Mouse (Mus musculus) left cerebral cortex, postnatal 14 days (tissue): Measurements from ENCODE around the gene Aldh16a1. TPM values are rescaled to one million over a fixed set of nuclear protein-coding genes. Genes with fewer than 3 reads are reported as not detected.
"Not testable (repeated sequence)": the region's sequence is repeated elsewhere in the genome, so short reads cannot be mapped to it uniquely, and the experiment has no call there.

ENCODE experiments used
- DNase-seq, 2 experiments: peaks; one replicate each; pipeline ENCODE4 v3.0.0; 2021 to 2022; ENCODE audit warnings: low spot score in 2 of 2, mixed read lengths in 1 of 2
- intact Hi-C: fragments of 180-260 bp; cut with DNase I; formaldehyde crosslinking; loops from one replicate; pipeline ENCODE4 v1.15.1; 2025
- microRNA-seq, 2 experiments: library from miRNA; unstranded; fragments of <30 nt; microRNA quantifications; one replicate each; pipeline ENCODE4 v1.2.0; 2022
- total RNA-seq, 2 experiments: library from RNA; stranded (reverse); gene quantifications; 2 replicates each; pipeline ENCODE4 v1.2.3; 2021

Aldh16a1 gene
- total RNA-seq, 2 experiments from 2014 or later: 10.7 to 13.5 TPM

DNA sequence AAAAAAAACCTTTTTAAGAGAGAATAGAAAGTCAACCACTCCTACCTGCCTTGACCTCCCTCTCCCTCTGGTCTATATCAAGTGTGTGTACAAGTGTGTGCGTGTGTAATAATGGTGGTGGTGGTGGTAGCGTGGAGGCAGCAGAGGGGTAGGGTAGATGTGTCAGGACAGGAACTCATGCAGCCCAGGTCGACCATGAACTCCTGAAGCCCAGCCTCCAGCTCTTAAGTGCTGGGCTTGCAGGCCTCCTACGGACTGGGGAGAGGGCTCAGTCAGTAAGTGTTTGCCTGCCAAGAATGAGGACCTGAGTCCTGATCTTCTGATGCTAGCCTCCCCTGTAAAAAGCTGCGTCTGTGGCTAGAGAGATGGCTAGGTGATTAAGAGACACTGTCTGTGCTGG, 49.4 kb downstream of the Aldh16a1 start:
- intact Hi-C loops: loop anchor here (5.0 kb wide), 1 partner anchor 33 kb away; no protein-coding TSS in a partner anchor

GRCm38 (mm10) chr7:45103652-45104180, 50.7 kb downstream of the Aldh16a1 start, which contains the start of gene Fcgrt:
TSS of gene Fcgrt (minus strand) at chr7:45103851.
- DNase-seq: peak; percentile 57 to 77
- intact Hi-C loops: no loop called here

More for the DNA sequence above, 49.4 kb downstream of the Aldh16a1 start:
- DNase-seq: no peak

- intact Hi-C loops: no loop called here
- DNase-seq: no peak
Observed at GRCm38 (mm10) chr7:45102940-45103585, 51.3 kb downstream of the Aldh16a1 start.

- DNase-seq: no peak
Observed at GRCm38 (mm10) chr7:45102441-45102840, 51.9 kb downstream of the Aldh16a1 start.

GRCm38 (mm10) chr7:45100046-45100445, 54.3 kb downstream of the Aldh16a1 start:
- intact Hi-C loops: no loop called here

More at GRCm38 (mm10) chr7:45102441-45102840, 51.9 kb downstream of the Aldh16a1 start:
- intact Hi-C loops: no loop called here

GRCm38 (mm10) chr7:45098541-45099240, 55.7 kb downstream of the Aldh16a1 start:
- intact Hi-C loops: no loop called here
- DNase-seq: no peak

More at GRCm38 (mm10) chr7:45100046-45100445, 54.3 kb downstream of the Aldh16a1 start:
- DNase-seq: no peak

DNA sequence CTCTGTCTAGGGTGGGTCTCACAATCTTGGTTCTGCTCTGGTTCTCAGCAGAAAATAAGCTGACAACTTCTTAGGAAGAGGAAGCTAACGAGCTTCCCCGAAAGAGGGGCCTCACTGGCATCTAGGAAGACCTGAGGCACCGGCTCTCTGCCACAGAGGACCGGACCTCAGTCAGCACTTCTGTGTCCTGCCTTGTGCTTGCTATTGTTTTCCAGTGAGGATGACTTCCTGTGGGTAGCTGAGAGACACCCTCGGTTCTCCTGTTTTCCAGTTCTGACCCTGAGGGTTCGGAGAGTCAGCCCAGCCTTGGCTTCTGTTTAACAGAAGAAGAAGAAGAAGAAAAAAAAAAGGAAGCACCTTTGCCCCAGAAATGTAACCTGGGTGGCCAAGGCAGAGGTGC, 56.9 kb downstream of the Aldh16a1 start:
- intact Hi-C loops: no loop called here
- no peak for DNase-seq

- intact Hi-C loops, DNase-seq: not testable (repeated sequence)
Observed at GRCm38 (mm10) chr7:45095965-45096364, 58.4 kb downstream of the Aldh16a1 start.

GRCm38 (mm10) chr7:45095367-45095766, 59.0 kb downstream of the Aldh16a1 start:
- DNase-seq: no peak
- intact Hi-C loops: no loop called here

GRCm38 (mm10) chr7:45094121-45094520, 60.3 kb downstream of the Aldh16a1 start:
- intact Hi-C loops: no loop called here
- DNase-seq: no peak

DNA sequence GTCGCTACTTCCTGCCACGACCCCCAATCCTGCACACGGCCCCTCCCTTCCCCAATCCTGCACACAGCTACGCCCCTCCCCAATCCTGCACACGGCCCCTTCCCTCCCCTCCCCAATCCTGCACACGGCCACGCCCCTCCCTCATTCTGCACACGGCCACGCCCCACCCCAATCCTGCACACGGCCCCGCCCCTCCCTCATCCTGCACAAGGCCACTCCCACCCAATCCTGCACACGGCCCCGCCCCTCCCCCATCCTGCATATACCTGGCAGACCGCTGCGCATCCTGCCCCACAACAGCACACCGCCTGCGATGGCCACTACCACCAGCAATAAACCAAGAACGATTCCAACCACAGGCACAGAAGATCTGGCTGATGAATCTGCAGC, 60.9 kb downstream of the Aldh16a1 start:
- no peak for DNase-seq
- intact Hi-C loops: no loop called here

DNA sequence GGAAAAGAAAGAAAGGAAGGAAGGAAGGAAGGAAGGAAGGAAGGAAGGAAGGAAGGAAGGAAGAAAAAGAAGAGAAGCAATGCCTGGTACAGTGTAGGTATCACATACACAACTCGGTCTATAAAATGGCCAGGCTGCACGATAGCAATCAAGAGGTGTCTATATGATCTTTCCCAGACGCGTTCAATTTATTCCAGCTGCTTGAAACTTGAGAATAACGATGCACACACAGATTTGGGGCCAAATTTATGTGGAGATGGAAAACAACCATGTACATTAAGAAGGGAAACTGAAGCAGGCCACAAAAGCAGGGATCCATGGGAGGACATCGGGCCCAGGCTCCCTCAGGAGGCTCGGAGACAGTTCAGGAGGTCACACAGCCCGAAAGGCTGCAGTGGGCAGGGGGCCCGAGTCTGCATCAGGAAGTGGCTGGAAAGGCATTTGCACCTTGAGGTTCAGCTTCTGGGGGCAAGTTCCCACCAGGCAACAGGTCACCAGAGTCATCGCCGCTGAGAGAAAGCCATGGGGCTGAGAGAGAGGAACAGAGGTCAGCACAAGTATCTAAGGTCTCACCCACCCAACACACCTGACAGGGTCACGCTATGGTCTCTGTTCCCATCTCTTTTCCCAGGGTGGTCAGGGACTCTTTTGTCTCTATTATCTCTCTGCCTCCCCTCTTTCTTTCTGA, 61.4 kb downstream of the Aldh16a1 start:
- DNase-seq: no peak
- intact Hi-C loops: no loop called here

DNA sequence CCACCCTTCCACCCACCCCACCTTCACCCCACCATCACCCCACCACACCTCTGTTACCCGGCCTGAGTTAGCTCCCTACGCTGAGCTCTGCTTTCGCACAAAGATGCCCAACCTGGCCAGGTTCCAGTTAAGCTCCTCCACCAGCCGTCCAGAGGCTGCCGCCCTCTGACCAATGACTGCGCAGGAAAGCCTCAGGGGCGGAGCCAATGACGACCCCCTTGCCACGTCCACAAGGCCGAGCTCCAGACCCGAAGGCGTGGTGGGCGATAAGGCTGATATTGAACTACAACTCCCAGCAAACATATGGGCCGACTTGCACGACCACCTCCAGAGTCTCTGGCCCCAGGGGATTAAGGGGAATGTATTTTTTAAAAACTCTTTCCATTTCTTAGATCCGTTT, 62.3 kb downstream of the Aldh16a1 start, which contains the start of gene Rcn3:
Gene Rcn3, minus strand, starts transcription at position 174 of the 400 bp plus-strand sequence.
- intact Hi-C loops: no loop called here
- DNase-seq: peak; percentile 41 to 47

GRCm38 (mm10) chr7:45091001-45091990, 63.1 kb downstream of the Aldh16a1 start:
- DNase-seq: no peak
- intact Hi-C loops: no loop called here

Small RNAs within 50 kb of the gene (microRNA-seq; reads per million reads assigned to microRNA genes)
- gene Mir150: 897 to 1,153 reads per million in 2 experiments
- gene Mir5121: 16.1 to 16.2 reads per million in 2 experiments
- gene Mir7055: 4.0 to 4.5 reads per million in 2 experiments

Other genes with a start within 250 kb of the Aldh16a1 start
- 100 to 1,000 TPM; 381 to 392 TPM for gene Ap2a1, start 225.1 kb downstream of the Aldh16a1 start, total RNA-seq
- 1 to 10 TPM; 2.6 to 2.8 TPM for gene Tsks, start 211.4 kb downstream of the Aldh16a1 start, total RNA-seq
- gene Cpt1c, start 179.7 kb downstream of the Aldh16a1 start, total RNA-seq: 100 to 1,000 TPM in 1 of 2 experiments, 10 to 100 TPM in 1; 97.4 to 101 TPM
- 100 to 1,000 TPM; 166 to 183 TPM for gene Prmt1, start 168.0 kb downstream of the Aldh16a1 start, total RNA-seq
- 10 to 100 TPM; 26.7 to 30.4 TPM for gene Irf3, start 156.9 kb downstream of the Aldh16a1 start, total RNA-seq
- 1 to 10 TPM; 2.7 to 3.3 TPM for gene Bcl2l12, start 155.9 kb downstream of the Aldh16a1 start, total RNA-seq
- 100 to 1,000 TPM; 153 to 162 TPM for gene Scaf1, start 138.2 kb downstream of the Aldh16a1 start, total RNA-seq
- 10 to 100 TPM; 11.4 to 13.0 TPM for gene Rras, start 136.6 kb downstream of the Aldh16a1 start, total RNA-seq
- gene Prr12, start 101.7 kb downstream of the Aldh16a1 start, total RNA-seq: 10 to 100 TPM; 61.4 to 65.7 TPM
- gene Nosip, start 92.2 kb downstream of the Aldh16a1 start, total RNA-seq: 10 to 100 TPM; 52.4 to 54.1 TPM
- gene Prrg2, start 91.9 kb downstream of the Aldh16a1 start, total RNA-seq: 1 to 10 TPM; 6.6 to 7.1 TPM
- 1 to 10 TPM; 7.5 to 7.8 TPM for gene Rcn3, start 62.4 kb downstream of the Aldh16a1 start, total RNA-seq
- 10 to 100 TPM; 21.0 to 22.8 TPM for gene Fcgrt, start 50.7 kb downstream of the Aldh16a1 start, total RNA-seq
- 100 to 1,000 TPM; 402 to 406 TPM for gene Rps11, start 30.1 kb downstream of the Aldh16a1 start, total RNA-seq
- gene Rpl13a, start 25.8 kb downstream of the Aldh16a1 start, total RNA-seq: 100 to 1,000 TPM; 608 to 639 TPM
- not detected for gene Gm45713, start 18.4 kb downstream of the Aldh16a1 start, total RNA-seq
- 1 to 10 TPM; 2.4 to 3.2 TPM for gene Flt3l, start 18.2 kb downstream of the Aldh16a1 start, total RNA-seq
- 10 to 100 TPM; 46.9 to 48.4 TPM for gene Pih1d1, start 281 bp downstream of the Aldh16a1 start, total RNA-seq
- 1,000 to 10,000 TPM; 1,570 to 1,628 TPM for gene Slc17a7, start 9.4 kb upstream of the Aldh16a1 start, total RNA-seq
- under 1 TPM in 1 of 2 experiments, not detected in 1; 0.18 TPM for gene Gfy, start 25.0 kb upstream of the Aldh16a1 start, total RNA-seq
- gene Pth2, start 26.4 kb upstream of the Aldh16a1 start, total RNA-seq: not detected
- 1 to 10 TPM; 3.0 to 3.5 TPM for gene Ccdc155, start 50.3 kb upstream of the Aldh16a1 start, total RNA-seq
- 10 to 100 TPM; 13.7 to 17.3 TPM for gene Dkkl1, start 57.6 kb upstream of the Aldh16a1 start, total RNA-seq
- gene Tead2, start 61.2 kb upstream of the Aldh16a1 start, total RNA-seq: 1 to 10 TPM; 5.6 to 6.1 TPM
- 1 to 10 TPM; 3.4 to 4.0 TPM for gene Cd37, start 84.5 kb upstream of the Aldh16a1 start, total RNA-seq
- gene Slc6a16, start 86.5 kb upstream of the Aldh16a1 start, total RNA-seq: 1 to 10 TPM in 1 of 2 experiments, under 1 TPM in 1; 0.97 to 1.1 TPM
- gene Slc6a21, start 122.9 kb upstream of the Aldh16a1 start, total RNA-seq: under 1 TPM; 0.40 to 0.59 TPM
- gene Trpm4, start 179.2 kb upstream of the Aldh16a1 start, total RNA-seq: 10 to 100 TPM; 19.5 to 21.3 TPM
- gene Hrc, start 180.7 kb upstream of the Aldh16a1 start, total RNA-seq: 1 to 10 TPM in 1 of 2 experiments, under 1 TPM in 1; 0.99 to 1.2 TPM
- 100 to 1,000 TPM; 159 to 168 TPM for gene Ppfia3, start 212.4 kb upstream of the Aldh16a1 start, total RNA-seq
- gene Lin7b, start 216.0 kb upstream of the Aldh16a1 start, total RNA-seq: 100 to 1,000 TPM; 198 to 216 TPM
- 100 to 1,000 TPM; 373 to 398 TPM for gene Snrnp70, start 241.2 kb upstream of the Aldh16a1 start, total RNA-seq